Mouse (Mus musculus): ENCODE results near the gene Mmp24.
A peak's percentile ranks its signal among the peaks of the same experiment; 100 is the strongest.

Gene Mmp24

DNA sequence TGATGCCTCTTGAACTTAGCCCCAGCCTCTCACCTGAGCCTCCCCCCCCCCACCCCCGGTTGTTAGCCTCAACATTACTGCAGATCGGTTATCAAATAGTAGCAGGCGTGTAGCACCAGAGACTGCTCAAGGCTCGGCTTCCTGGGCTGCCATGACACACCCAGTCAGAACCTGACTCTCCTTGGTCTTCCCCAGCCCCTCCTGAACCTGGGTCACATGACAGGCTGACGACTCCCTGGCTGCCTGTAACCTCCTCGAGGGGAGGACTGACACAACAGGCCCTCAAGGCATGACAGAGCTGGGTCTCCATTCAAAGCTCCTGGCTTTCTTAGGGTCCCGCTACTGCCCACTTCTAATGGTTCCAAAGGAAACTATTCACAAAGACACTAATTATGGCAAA, 74.3 kb downstream of the Mmp24 start:
- no peak for DNase-seq (ENCODE audit: inconsistent age in 2 of 2, low spot score in 1 of 2)

DNA sequence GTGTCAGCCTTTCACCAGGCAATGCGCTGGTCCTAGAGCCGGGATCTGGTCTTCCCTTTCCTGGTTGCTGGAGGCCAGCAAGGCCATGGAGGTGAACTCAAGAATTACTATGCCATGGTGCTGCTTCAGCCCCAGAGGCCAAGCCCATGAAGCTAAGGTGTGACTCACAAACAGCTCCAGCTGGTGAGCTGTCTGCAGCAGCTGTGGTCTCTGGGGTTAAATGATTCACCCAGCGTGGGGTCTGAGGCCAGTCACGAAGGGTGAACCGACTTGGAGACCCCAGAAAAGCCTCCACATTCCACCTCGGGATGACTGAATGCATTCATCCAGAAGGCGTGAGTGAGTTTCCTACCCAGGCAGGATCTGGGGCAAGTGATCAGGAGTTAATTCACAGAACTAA, 75.0 kb downstream of the Mmp24 start:
- DNase-seq (ENCODE audit: inconsistent age in 2 of 2, low spot score in 1 of 2), result no peak

DNA sequence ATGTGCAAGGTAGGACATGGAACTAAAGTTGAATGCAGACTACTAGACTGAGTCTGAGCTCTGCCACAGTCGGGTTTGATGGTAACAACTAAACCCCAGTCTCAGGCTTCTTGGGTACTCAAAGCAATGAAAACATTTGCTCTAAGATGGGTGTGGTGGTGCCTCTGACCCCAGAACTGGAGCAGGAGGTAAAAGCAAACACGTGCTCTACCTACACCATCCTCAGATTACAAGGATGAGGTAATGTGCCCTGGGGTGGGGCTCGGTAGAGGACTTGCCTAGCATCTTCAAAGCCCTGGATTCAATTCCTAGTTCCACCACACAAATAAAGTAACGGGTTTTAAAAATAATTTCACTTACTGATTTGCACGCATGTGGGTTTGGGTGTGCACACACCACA, 77.4 kb downstream of the Mmp24 start:
- no peak for DNase-seq (ENCODE audit: inconsistent age in 2 of 2, low spot score in 1 of 2)

GRCm38 (mm10) chr2:155860102-155860501, 85.0 kb downstream of the Mmp24 start:
- DNase-seq (ENCODE audit: inconsistent age in 2 of 2, low spot score in 1 of 2), result no peak

DNA sequence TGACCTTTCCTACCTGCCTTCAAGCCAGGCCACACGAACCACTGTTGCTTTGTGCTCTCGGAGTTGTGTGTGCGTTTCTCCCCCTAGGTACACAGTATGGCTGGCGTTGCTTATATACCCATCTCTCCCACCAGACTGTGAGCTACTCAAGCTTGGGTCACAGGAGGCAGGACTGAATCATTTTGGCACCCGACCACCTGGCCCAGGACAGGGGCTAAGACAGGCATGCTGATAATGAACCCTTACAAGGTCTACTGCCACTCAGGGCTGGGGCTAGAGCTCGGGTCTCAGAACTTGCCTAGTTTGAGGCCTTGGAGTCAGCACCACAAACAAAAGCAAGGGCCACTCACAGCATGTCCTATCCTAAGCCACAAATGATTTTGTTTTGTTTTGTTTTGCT, 86.4 kb downstream of the Mmp24 start:
- DNase-seq (ENCODE audit: inconsistent age in 2 of 2, low spot score in 1 of 2), result peak; percentile 71 to 84

GRCm38 (mm10) chr2:155862573-155863300, 87.6 kb downstream of the Mmp24 start:
- no peak for DNase-seq (ENCODE audit: inconsistent age in 2 of 2, low spot score in 1 of 2)

DNA sequence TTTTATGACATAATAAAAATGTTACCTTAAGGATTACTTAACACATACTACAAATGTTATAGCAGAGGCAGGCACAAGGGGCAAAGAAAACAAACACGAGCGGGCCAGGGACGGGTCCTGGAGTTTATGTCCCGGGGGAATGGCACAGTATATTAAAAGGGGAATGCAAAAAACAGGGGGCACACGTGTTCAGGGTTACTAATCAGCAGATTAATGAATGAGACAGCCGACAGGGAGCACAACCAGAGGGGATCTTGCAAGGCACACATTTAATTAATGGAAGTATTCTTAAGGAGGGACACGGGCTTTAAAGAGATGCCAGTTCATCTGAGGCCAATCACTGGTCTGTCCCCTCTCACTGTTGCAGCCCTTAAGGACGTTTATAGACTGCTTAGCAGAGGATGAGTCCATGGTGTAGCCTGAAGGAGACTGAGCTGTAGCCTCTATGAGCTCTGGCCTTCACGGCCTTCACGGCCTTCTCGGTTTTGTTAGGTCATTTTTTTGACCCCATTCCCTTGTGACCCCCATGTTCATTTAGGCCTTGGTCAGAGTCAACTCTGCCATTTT, 88.2 kb downstream of the Mmp24 start:
- DNase-seq (ENCODE audit: inconsistent age in 2 of 2, low spot score in 1 of 2), result no peak
